Mouse (Mus musculus) left cerebral cortex, adult 2 months (tissue): ENCODE results near the gene Dlk2. TPM values are rescaled to one million over a fixed set of nuclear protein-coding genes. Genes with fewer than 3 reads are reported as not detected.
A peak's percentile ranks its signal among the peaks of the same experiment; 100 is the strongest.

Source experiments
- DNase-seq, 2 experiments: peaks; one replicate each; pipeline ENCODE4 v3.0.0; 2021 to 2022; ENCODE audit warnings: low spot score in 2 of 2, mixed read lengths in 1 of 2; ENCODE audit errors: extremely low spot score in 1 of 2
- H3K27ac ChIP-seq: fragments of 200-600 bp; 2 replicates; pipeline ENCODE4 v1.8.1; 2022
- H3K4me3 ChIP-seq: fragments of 200-600 bp; 2 replicates; pipeline ENCODE4 v1.8.1; 2022
- CTCF ChIP-seq: fragments of 200-600 bp; IDR thresholded peaks from 2 replicates; pipeline ENCODE4 v1.8.1; 2022; ENCODE audit warnings: antibody characterized with exemption, mild to moderate bottlenecking, moderate library complexity
- intact Hi-C: fragments of 180-260 bp; cut with DNase I; formaldehyde crosslinking; loops from one replicate; pipeline ENCODE4 v1.15.1; 2025
- long read RNA-seq, 2 experiments: library from polyadenylated mRNA; stranded (forward); transcript quantifications; one replicate each; pipeline ENCODE4 v2.0.0; 2021; ENCODE audit warnings: borderline mapping rate in 2 of 2
- total RNA-seq, 2 experiments: library from RNA; stranded (reverse); gene quantifications; 2 replicates each; pipeline ENCODE4 v1.2.3; 2021

The Dlk2 gene
- total RNA-seq, result 10 to 100 TPM; 66.1 to 82.1 TPM
- long read RNA-seq, experiment 1, transcript Dlk2-203 (6 exons, 1,528 nt), result major isoform, 9 of 32 reads
- long read RNA-seq, experiment 1, partial matches to known transcripts, result 3 of 32 reads
- long read RNA-seq, experiment 1, other reads (novel, unspliced or antisense), result 20 of 32 reads
- long read RNA-seq, experiment 2, transcript Dlk2-203 (6 exons, 1,528 nt), result major isoform, 8 of 36 reads
- long read RNA-seq, experiment 2, partial matches to known transcripts, result 5 of 36 reads
- long read RNA-seq, experiment 2, other reads (novel, unspliced or antisense), result 22 of 36 reads

- peak; percentile 56 to 71 for DNase-seq
- TF ChIP-seq CTCF, result no peak
- Histone ChIP-seq H3K4me3 (peak within 1 kb of the TSS; percentile 74), H3K27ac (peak within 1 kb of the TSS; percentile 91)
- intact Hi-C loops, result loop anchor here (1.0 to 2.0 kb wide), 2 partner anchors 15 to 31 kb away; partner anchors contain the start of gene Tjap1
Measured at GRCm38 (mm10) chr17:46297364-46298219, at the start of gene Dlk2. TSS of gene Dlk2 (plus strand) at chr17:46297421.

GRCm38 (mm10) chr17:46247512-46248188, 49.6 kb upstream of the Dlk2 start, which contains the start of the genes Polr1c and Yipf3:
TSS of gene Polr1c (minus strand) at chr17:46248054.
TSS of gene Yipf3 (plus strand) at chr17:46248080.
- peak; percentile 95 for DNase-seq
- intact Hi-C loops, result loop anchor here (5.0 kb wide), 1 partner anchor 45 kb away; the partner anchor contains the start of genes Polh and Xpo5
- TF ChIP-seq CTCF, result no peak
- Histone ChIP-seq H3K27ac (peak within 1 kb of the TSS; percentile 94), H3K4me3 (peak within 1 kb of the TSS; percentile 100)

- H3K27ac ChIP-seq, result peak overlapping the region; percentile 94
- TF ChIP-seq CTCF, result no peak
- H3K4me3 ChIP-seq, result peak overlapping the region; percentile 100
- DNase-seq, result no peak
- intact Hi-C loops, result loop anchor here (5.0 kb wide), 1 partner anchor 46 kb away; the partner anchor contains the start of genes Polh and Xpo5
Measured at GRCm38 (mm10) chr17:46248189-46248522, 49.1 kb upstream of the Dlk2 start.

- DNase-seq, result no peak
- no peak; the same call in 1 of the 2 replicates for TF ChIP-seq CTCF
- no peak overlapping the region for H3K4me3 ChIP-seq
- intact Hi-C loops, result no loop called here
- no peak overlapping the region for H3K27ac ChIP-seq
Measured at GRCm38 (mm10) chr17:46251174-46251573, 46.0 kb upstream of the Dlk2 start.

- Histone ChIP-seq H3K4me3 (peak overlapping the region; percentile 77), H3K27ac (peak overlapping the region; percentile 91)
- TF ChIP-seq CTCF, result peak; percentile 58
- intact Hi-C loops, result no loop called here
- no peak for DNase-seq
Measured at GRCm38 (mm10) chr17:46252571-46253451, 44.4 kb upstream of the Dlk2 start.

- peak within 1 kb of the TSS; percentile 91 for H3K27ac ChIP-seq
- peak within 1 kb of the TSS; percentile 77 for H3K4me3 ChIP-seq
- no peak for TF ChIP-seq CTCF
- DNase-seq, result peak; percentile 94 to 95
- intact Hi-C loops, result no loop called here
Measured at GRCm38 (mm10) chr17:46253452-46254084, 43.7 kb upstream of the Dlk2 start, which contains the start of gene Lrrc73. TSS of gene Lrrc73 (plus strand) at chr17:46253531.

GRCm38 (mm10) chr17:46254106-46254505, 43.1 kb upstream of the Dlk2 start:
- H3K27ac ChIP-seq, result peak overlapping the region; percentile 91
- intact Hi-C loops, result no loop called here
- no peak for TF ChIP-seq CTCF
- DNase-seq, result peak; percentile 40 to 58
- H3K4me3 ChIP-seq, result peak overlapping the region; percentile 77

- TF ChIP-seq CTCF, result no peak
Measured at GRCm38 (mm10) chr17:46255147-46255546, 42.1 kb upstream of the Dlk2 start.

GRCm38 (mm10) chr17:46258279-46259053, 38.8 kb upstream of the Dlk2 start:
- DNase-seq, result no peak
- intact Hi-C loops, result no loop called here
- TF ChIP-seq CTCF, result no peak
- no peak overlapping the region for H3K4me3 ChIP-seq
- H3K27ac ChIP-seq, result no peak overlapping the region

More at GRCm38 (mm10) chr17:46255147-46255546, 42.1 kb upstream of the Dlk2 start:
- H3K4me3 ChIP-seq, result peak overlapping the region; percentile 77
- H3K27ac ChIP-seq, result no peak overlapping the region
- intact Hi-C loops, result no loop called here
- no peak for DNase-seq
